Mouse (Mus musculus) stomach, embryonic 14.5 days (tissue): Measurements from ENCODE around the gene Zfp287. TPM values are rescaled to one million over a fixed set of nuclear protein-coding genes. Genes with fewer than 3 reads are reported as not detected.
"Not testable (repeated sequence)": the region's sequence is repeated elsewhere in the genome, so short reads cannot be mapped to it uniquely, and the experiment has no call there.

Source experiments
- ATAC-seq: fragments of 200-750 bp; cut with Nextera tagmentation; 2 replicates; pipeline ENCODE4 v1.8.0; 2017; ENCODE audit warnings: low read depth, moderate TSS enrichment; ENCODE audit not compliant: insufficient number of reproducible peaks, insufficient read depth, low FRiP score
- H3K27ac ChIP-seq: fragments of 300-500 bp; sonication (generic); 2 replicates; pipeline ENCODE4 v1.5.1; 2014; ENCODE audit warnings: mild to moderate bottlenecking, low read length, moderate library complexity, mixed read lengths
- H3K27me3 ChIP-seq: fragments of 300-500 bp; sonication (generic); 2 replicates; pipeline ENCODE4 v1.6.1; 2014; ENCODE audit warnings: low read length, control low read depth, mixed read lengths; ENCODE audit not compliant: control insufficient read depth, insufficient read depth
- H3K36me3 ChIP-seq: fragments of 300-500 bp; sonication (generic); 2 replicates; pipeline ENCODE4 v1.6.1; 2014; ENCODE audit warnings: mild to moderate bottlenecking, control low read depth, low read length, moderate library complexity, mixed read lengths; ENCODE audit not compliant: control insufficient read depth, insufficient read depth
- H3K4me1 ChIP-seq: fragments of 300-500 bp; sonication (generic); 2 replicates; pipeline ENCODE4 v1.6.1; 2014; ENCODE audit warnings: low read length, control low read depth, mixed read lengths; ENCODE audit not compliant: control insufficient read depth, insufficient read depth
- H3K4me2 ChIP-seq: fragments of 300-500 bp; sonication (generic); replicated peaks from 2 replicates; pipeline ENCODE4 v1.6.1; 2014; ENCODE audit warnings: low read depth, low read length, control low read depth
- H3K4me3 ChIP-seq: fragments of 300-500 bp; sonication (generic); 2 replicates; pipeline ENCODE4 v1.5.1; 2014; ENCODE audit warnings: low read depth, low read length, control low read depth
- H3K9ac ChIP-seq: fragments of 300-500 bp; sonication (generic); replicated peaks from 2 replicates; pipeline ENCODE4 v1.6.1; 2014; ENCODE audit warnings: low read depth, mild to moderate bottlenecking, control low read depth, low read length, moderate library complexity, mixed read lengths
- H3K9me3 ChIP-seq: fragments of 300-500 bp; sonication (generic); 2 replicates; pipeline ENCODE4 v1.6.1; 2016; ENCODE audit warnings: low read depth, low read length, control low read depth; ENCODE audit not compliant: control insufficient read depth
- WGBS: fragments of 180-500 bp; shearing (Covaris S2); extraction: QIAGEN DNeasy Blood & Tissue Kit; methylation state at CpG from one replicate; pipeline ENCODE4 v1.1.7; 2014; 5-methylcytosine and 5-hydroxymethylcytosine counted together
- polyA plus RNA-seq: library from polyadenylated mRNA; unstranded; fragments of >200 nt; fragmentation: Nextera tagmentation; extraction: Ambion mirVana; gene quantifications from 2 replicates; pipeline ENCODE4 v1.2.1, GENCODE M21; 2014

The Zfp287 gene
- polyA plus RNA-seq, 1 experiment from 2014 or later: 10.9 TPM

GRCm38 (mm10) chr11:62752191-62752590 is 20.5 kb upstream of the Zfp287 start:
- Histone ChIP-seq H3K27me3 (no peaks in the 10 kb centered on the region), H3K27ac (no peak overlapping the region), H3K9me3 (no peaks in the 10 kb centered on the region), H3K4me3 (no peak overlapping the region), H3K36me3 (no peaks in the 10 kb centered on the region), H3K9ac (no peak overlapping the region), H3K4me1 (0 out of 2 replicates have a peak, but pooled peaks cover 3% of the 10 kb centered on the region), H3K4me2 (no peak overlapping the region)
- no peak for ATAC-seq
- 59% methylated on average over 11 of the region's 11 CpGs for WGBS

- ATAC-seq, H3K27ac ChIP-seq, H3K4me3 ChIP-seq, H3K27me3 ChIP-seq, H3K4me1 ChIP-seq, H3K9ac ChIP-seq, H3K4me2 ChIP-seq, H3K9me3 ChIP-seq, H3K36me3 ChIP-seq: not testable (repeated sequence)
- WGBS: 81% methylated on average over 13 of the region's 13 CpGs
Observed at GRCm38 (mm10) chr11:62749445-62749844, 17.7 kb upstream of the Zfp287 start.

GRCm38 (mm10) chr11:62748062-62748461 is 16.4 kb upstream of the Zfp287 start:
- no peak for ATAC-seq
- Histone ChIP-seq H3K9me3 (no peaks in the 10 kb centered on the region), H3K36me3 (no peaks in the 10 kb centered on the region), H3K4me3 (no peak overlapping the region), H3K27ac (no peak overlapping the region), H3K4me2 (no peak overlapping the region), H3K4me1 (no peaks in the 10 kb centered on the region), H3K9ac (no peak overlapping the region), H3K27me3 (0 out of 2 replicates have a peak, but pooled peaks cover 5% of the 10 kb centered on the region)
- WGBS: 79% methylated on average over 4 of the region's 4 CpGs

GRCm38 (mm10) chr11:62747227-62747626 is 15.5 kb upstream of the Zfp287 start:
- no peak overlapping the region for H3K4me2 ChIP-seq
- H3K4me1 ChIP-seq: no peaks in the 10 kb centered on the region
- 56% methylated on average over 9 of the region's 9 CpGs for WGBS
- H3K4me3 ChIP-seq: no peak overlapping the region
- H3K27ac ChIP-seq: no peak overlapping the region
- H3K9me3 ChIP-seq: no peaks in the 10 kb centered on the region
- H3K27me3 ChIP-seq: 0 out of 2 replicates have a peak, but pooled peaks cover 5% of the 10 kb centered on the region
- H3K9ac ChIP-seq: no peak overlapping the region
- no peaks in the 10 kb centered on the region for H3K36me3 ChIP-seq
- ATAC-seq: no peak

- no peaks in the 10 kb centered on the region for H3K36me3 ChIP-seq
- H3K4me3 ChIP-seq: peak overlapping the region; percentile 24
- H3K27me3 ChIP-seq: 0 out of 2 replicates have a peak, but pooled peaks cover 5% of the 10 kb centered on the region
- H3K9ac ChIP-seq: no peak overlapping the region
- 3% methylated on average over 27 of the region's 27 CpGs for WGBS
- no peaks in the 10 kb centered on the region for H3K4me1 ChIP-seq
- no peak overlapping the region for H3K27ac ChIP-seq
- peak overlapping the region; percentile 48 for H3K4me2 ChIP-seq
- H3K9me3 ChIP-seq: no peaks in the 10 kb centered on the region
- peak; percentile 67; the same call in 1 of the 2 replicates for ATAC-seq
Observed at GRCm38 (mm10) chr11:62746001-62746533, 14.4 kb upstream of the Zfp287 start.

- Histone ChIP-seq H3K27ac (no peak overlapping the region), H3K4me3 (no peak overlapping the region), H3K9me3 (no peaks in the 10 kb centered on the region), H3K27me3 (0 out of 2 replicates have a peak, but pooled peaks cover 5% of the 10 kb centered on the region), H3K36me3 (no peaks in the 10 kb centered on the region), H3K4me2 (no peak overlapping the region), H3K4me1 (no peaks in the 10 kb centered on the region), H3K9ac (no peak overlapping the region)
- 46% methylated on average over 5 of the region's 5 CpGs for WGBS
- no peak for ATAC-seq
Observed at GRCm38 (mm10) chr11:62744103-62744502, 12.4 kb upstream of the Zfp287 start.

- H3K36me3 ChIP-seq: no peaks in the 10 kb centered on the region
- H3K27me3 ChIP-seq: 0 out of 2 replicates have a peak, but pooled peaks cover 5% of the 10 kb centered on the region
- ATAC-seq: no peak
- WGBS: 76% methylated on average over 10 of the region's 10 CpGs
- H3K9ac ChIP-seq: no peak overlapping the region
- no peaks in the 10 kb centered on the region for H3K9me3 ChIP-seq
- H3K4me3 ChIP-seq: no peak overlapping the region
- H3K4me1 ChIP-seq: no peaks in the 10 kb centered on the region
- H3K27ac ChIP-seq: no peak overlapping the region
- no peak overlapping the region for H3K4me2 ChIP-seq
Observed at GRCm38 (mm10) chr11:62742261-62742957, 10.7 kb upstream of the Zfp287 start.

- no peak for ATAC-seq
- Histone ChIP-seq H3K4me2 (no peak overlapping the region), H3K9me3 (no peaks in the 10 kb centered on the region), H3K27me3 (no peaks in the 10 kb centered on the region), H3K4me3 (no peak overlapping the region), H3K4me1 (no peaks in the 10 kb centered on the region), H3K9ac (no peak overlapping the region), H3K27ac (no peak overlapping the region), H3K36me3 (no peaks in the 10 kb centered on the region)
- WGBS: 92% methylated on average over 2 of the region's 2 CpGs
Observed at GRCm38 (mm10) chr11:62741186-62741585, 9.5 kb upstream of the Zfp287 start.
